Comparison of ENCODE assay signal across 18 mouse cellular contexts in the genomic region with DNA sequence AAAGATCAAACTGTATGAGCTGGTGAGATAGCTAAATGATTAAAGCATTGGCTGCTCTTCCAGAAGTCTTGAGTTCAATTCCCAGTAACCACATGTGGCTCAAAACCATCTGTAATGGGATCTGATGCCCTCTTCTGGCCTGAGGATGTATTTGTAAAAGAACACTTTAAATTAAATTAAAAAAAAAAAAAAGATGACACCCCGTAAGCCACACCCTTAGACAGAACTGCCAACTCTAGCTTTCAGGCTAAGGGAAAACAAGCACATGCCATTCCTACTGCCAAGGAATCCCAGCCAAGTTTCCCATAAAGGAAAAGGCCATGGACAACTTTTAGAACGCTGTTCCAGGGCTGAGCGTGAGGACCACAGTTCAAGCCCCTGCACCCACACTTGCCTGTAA. TPM values are rescaled to one million over a fixed set of nuclear protein-coding genes. Genes with fewer than 3 reads are reported as not detected.
DNase-seq lines count a peak whose midpoint lies in the region; ATAC-seq and TF ChIP-seq lines count a peak whose summit lies in the region.
"Had no signal": no experiment of that assay in that cellular context is flagged by ENCODE, and none has a peak within 500 bp of the region (broad histone marks: within the 10 kb centered on the region; RNA-seq: fewer than 3 reads in every experiment).

No protein-coding gene starts in this region.

- TF ChIP-seq CTCF in layer of hippocampus, adult 2 months (conservative IDR thresholded peaks at IDR 0.05), result peak; percentile 49

- ATAC-seq in megakaryocyte progenitor cell, adult 5-6 weeks (replicated peaks; ENCODE audit: poor library complexity), result peak; percentile 64
- ATAC-seq: liver, embryonic 12.5 days; midbrain, embryonic 15.5 days had no signal

- no peak overlapping the region for H3K27ac ChIP-seq in layer of hippocampus, adult 2 months
- H3K27ac ChIP-seq: heart, embryonic 13.5 days; liver, embryonic 12.5 days; macrophage; midbrain, embryonic 15.5 days had no signal

- no peak overlapping the region for H3K4me3 ChIP-seq in layer of hippocampus, adult 2 months
- H3K4me3 ChIP-seq: heart, embryonic 13.5 days; liver, embryonic 12.5 days; midbrain, embryonic 15.5 days had no signal

- no peak for DNase-seq in layer of hippocampus, adult 2 months (ENCODE audit: low spot score in 2 of 2)
- DNase-seq in layer of hippocampus, postnatal 36 days, result no peak
- peak; percentile 7 for DNase-seq in CD4-positive helper T cell, adult 2 months (ENCODE audit: low read depth, low spot score)
- DNase-seq in NIH3T3 (ENCODE audit: low read depth), result peak; percentile 68
- no peak for DNase-seq in frontal cortex, postnatal 36 days (ENCODE audit: low spot score in 2 of 2)
- DNase-seq in right cerebral cortex, postnatal 25 days, result no peak
- DNase-seq: adrenal gland, postnatal 36 days; cerebellum, postnatal 14 days; gastrocnemius, postnatal 36 days; heart, postnatal 4 days; kidney, postnatal 10 days; left cerebral cortex, postnatal 4 days; thymus, adult 18-20 months had no signal

RNA-seq across cellular contexts. Expression of gene Sec31a, which starts 22.4 kb away (rescaled TPM):
- total RNA-seq in layer of hippocampus, adult 2 months (2021), result 100 to 1,000 TPM; 103 to 106 TPM
- total RNA-seq in layer of hippocampus, postnatal 36 days (2021), result 100 to 1,000 TPM in 1 of 2 experiments, 10 to 100 TPM in 1; 95.7 to 112 TPM
- total RNA-seq in megakaryocyte progenitor cell, adult 5-6 weeks (2015), result 158 and 166 TPM in 2 replicates
- 125 and 137 TPM in 2 replicates for total RNA-seq in megakaryocyte progenitor cell, adult 5-6 weeks (2017)

Comparison
In these comparisons a context has a peak if more than half of its experiments do, and no peak if none do; other contexts are left out.
1. DNase-seq: peak in CD4-positive helper T cell, adult 2 months (single experiment) and NIH3T3 (single experiment); none in layer of hippocampus, adult 2 months (0 of 2), layer of hippocampus, postnatal 36 days (0 of 2), frontal cortex, postnatal 36 days (0 of 2) and right cerebral cortex, postnatal 25 days (single experiment).